ENCODE assay signal across 13 mouse cellular contexts in the genomic region with DNA sequence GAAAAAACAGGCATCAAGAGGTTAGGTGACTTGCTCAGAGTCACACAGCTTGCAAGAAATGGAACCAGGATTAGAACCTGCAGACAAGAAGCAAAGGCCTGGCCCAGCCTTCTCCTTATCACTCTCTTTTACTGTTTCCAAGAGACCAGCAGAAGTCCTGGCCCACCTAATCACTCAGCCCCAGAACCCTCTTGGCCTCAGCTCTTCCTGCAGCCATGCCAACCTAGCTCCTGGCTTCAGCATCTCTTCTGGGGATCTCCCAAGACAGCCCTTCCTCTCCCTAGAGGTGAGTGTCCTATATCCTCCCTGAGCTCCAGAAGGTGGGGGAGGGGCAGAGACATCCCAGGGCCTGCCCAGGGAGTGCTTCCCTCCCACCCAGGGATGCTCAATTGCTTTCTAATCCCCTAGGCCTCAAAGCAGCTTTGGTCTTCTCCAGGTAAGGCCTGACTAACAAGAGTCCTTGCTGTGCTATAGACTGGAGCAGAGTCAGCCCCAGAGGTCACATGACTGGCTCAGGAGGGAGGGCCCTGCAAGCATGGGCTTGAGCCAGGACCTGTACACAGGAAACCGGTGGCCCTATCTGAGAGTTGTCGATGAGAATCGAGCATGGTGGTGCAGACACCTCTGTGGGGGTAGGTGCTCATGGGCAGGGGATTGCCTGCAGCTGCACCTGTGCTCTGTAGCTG. TPM values are rescaled to one million over a fixed set of nuclear protein-coding genes. Genes with fewer than 3 reads are reported as not detected.
DNase-seq lines count a peak whose midpoint lies in the region; ATAC-seq lines count a peak whose summit lies in the region.
"Had no signal": no experiment of that assay in that cellular context is flagged by ENCODE, and none has a peak within 500 bp of the region (broad histone marks: within the 10 kb centered on the region; RNA-seq: fewer than 3 reads in every experiment).

No protein-coding gene starts in this region.

- no peak overlapping the region for H3K4me2 ChIP-seq in kidney, embryonic 14.5 days (replicated peaks; ENCODE audit: low read depth, low read length)
- peak overlapping the region; percentile 52 for H3K4me2 ChIP-seq in liver, embryonic 11.5 days
- H3K4me2 ChIP-seq in stomach, embryonic 15.5 days = no peak overlapping the region
- H3K4me2 ChIP-seq: neural tube, embryonic 15.5 days had no signal

- ATAC-seq in kidney, embryonic 14.5 days (ENCODE audit: low FRiP score, low TSS enrichment) = peak; percentile 16; the same call in 1 of the 2 replicates
- peak; percentile 49 for ATAC-seq in liver, embryonic 11.5 days (replicated peaks; ENCODE audit: low FRiP score)
- ATAC-seq in stomach, embryonic 15.5 days (ENCODE audit: insufficient read depth, low FRiP score, low read depth) = peak; percentile 25; the same call in 1 of the 2 replicates
- ATAC-seq: inflammation-experienced regulatory T-cells, adult 6 months; lung, postnatal 0 days had no signal

- H3K36me3 ChIP-seq in kidney, embryonic 14.5 days (ENCODE audit: control insufficient read depth, insufficient read depth, low read length) = no peaks in the 10 kb centered on the region
- H3K36me3 ChIP-seq in liver, embryonic 11.5 days (ENCODE audit: control insufficient read depth, insufficient read depth, low read length) = no peaks in the 10 kb centered on the region
- H3K36me3 ChIP-seq in stomach, embryonic 15.5 days = no peaks in the 10 kb centered on the region
- H3K36me3 ChIP-seq: neural tube, embryonic 15.5 days had no signal

- no peak for DNase-seq in kidney, adult 18-20 months
- DNase-seq in MN1 (ENCODE audit: low spot score) = peak; percentile 22
- no peak for DNase-seq in liver, embryonic 11.5 days (ENCODE audit: low spot score)
- no peak for DNase-seq in lung, postnatal 14 days
- DNase-seq in adrenal gland, adult 8-10 months = no peak
- DNase-seq: cerebellum, postnatal 36 days; left cerebral cortex, postnatal 4 days had no signal

- no peak overlapping the region for H3K4me3 ChIP-seq in kidney, embryonic 14.5 days (ENCODE audit: low read length)
- peak overlapping the region; percentile 9; the same call in 1 of the 2 replicates for H3K4me3 ChIP-seq in liver, embryonic 11.5 days (ENCODE audit: low read depth, low read length)
- H3K4me3 ChIP-seq in stomach, embryonic 15.5 days (replicated peaks) = no peak overlapping the region
- H3K4me3 ChIP-seq: layer of hippocampus, adult 2 months; neural tube, embryonic 15.5 days had no signal

- 38% methylated on average over 3 of the region's 3 CpGs for WGBS in kidney, embryonic 14.5 days
- 25% methylated on average over 3 of the region's 3 CpGs for WGBS in liver, embryonic 11.5 days
- WGBS in stomach, embryonic 15.5 days = 27% methylated on average over 3 of the region's 3 CpGs

- H3K9ac ChIP-seq in kidney, embryonic 14.5 days (ENCODE audit: low read depth, low read length) = no peak overlapping the region
- peak overlapping the region; percentile 38 for H3K9ac ChIP-seq in liver, embryonic 11.5 days (ENCODE audit: low read depth, low read length)
- no peak overlapping the region for H3K9ac ChIP-seq in stomach, embryonic 15.5 days
- H3K9ac ChIP-seq: neural tube, embryonic 15.5 days had no signal

- no peak overlapping the region for H3K27ac ChIP-seq in kidney, embryonic 14.5 days (ENCODE audit: low read depth, low read length)
- peak overlapping the region; percentile 6 for H3K27ac ChIP-seq in liver, embryonic 11.5 days (ENCODE audit: low read depth, low read length)
- no peak overlapping the region for H3K27ac ChIP-seq in stomach, embryonic 15.5 days
- H3K27ac ChIP-seq: layer of hippocampus, adult 2 months; neural tube, embryonic 15.5 days had no signal

- H3K9me3 ChIP-seq in kidney, embryonic 14.5 days (ENCODE audit: control insufficient read depth, low read length) = no peaks in the 10 kb centered on the region
- no peaks in the 10 kb centered on the region for H3K9me3 ChIP-seq in liver, embryonic 11.5 days (ENCODE audit: control insufficient read depth, low read length)
- H3K9me3 ChIP-seq in stomach, embryonic 15.5 days = no peaks in the 10 kb centered on the region
- H3K9me3 ChIP-seq: neural tube, embryonic 15.5 days had no signal

- 0 out of 2 replicates have a peak, but pooled peaks cover 3% of the 10 kb centered on the region for H3K27me3 ChIP-seq in kidney, embryonic 14.5 days (ENCODE audit: control insufficient read depth, insufficient read depth, low read length)
- H3K27me3 ChIP-seq in liver, embryonic 11.5 days (replicated peaks; ENCODE audit: control insufficient read depth, insufficient read depth, low read length) = no peaks in the 10 kb centered on the region
- H3K27me3 ChIP-seq in stomach, embryonic 15.5 days (replicated peaks) = no peaks in the 10 kb centered on the region
- H3K27me3 ChIP-seq: neural tube, embryonic 15.5 days had no signal

- no peaks in the 10 kb centered on the region for H3K4me1 ChIP-seq in kidney, embryonic 14.5 days (ENCODE audit: control insufficient read depth, insufficient read depth, low read length)
- H3K4me1 ChIP-seq in liver, embryonic 11.5 days (replicated peaks; ENCODE audit: control insufficient read depth, insufficient read depth, low read length) = peaks cover 32% of the 10 kb centered on the region
- no peaks in the 10 kb centered on the region; the same call in 1 of the 2 replicates for H3K4me1 ChIP-seq in stomach, embryonic 15.5 days

RNA-seq across cellular contexts. Expression of gene Iqsec1, which starts 15.0 kb away (rescaled TPM):
- polyA plus RNA-seq in kidney, embryonic 14.5 days (2014; fragmentation: Nextera tagmentation; extraction: Ambion mirVana) = 11.9 and 16.1 TPM in 2 replicates
- 5.6 and 9.1 TPM in 2 replicates for polyA plus RNA-seq in liver, embryonic 11.5 days (2014; fragmentation: Nextera tagmentation; extraction: Ambion mirVana)
- 8.9 and 10.7 TPM in 2 replicates for polyA plus RNA-seq in stomach, embryonic 15.5 days (2015; fragmentation: Nextera tagmentation; extraction: Ambion mirVana)
- 100 to 1,000 TPM; 110 to 149 (median 131) TPM for total RNA-seq in adrenal gland, adult 8-10 months (2022)
